Mouse (Mus musculus) right cerebral cortex, postnatal 36 days (tissue): ENCODE measurements around the gene Rsg1.

Source experiments
- DNase-seq, 2 experiments: peaks; one replicate each; pipeline ENCODE4 v3.0.0; 2022; ENCODE audit warnings: low spot score in 2 of 2, mixed read lengths in 1 of 2

Gene Rsg1

DNA sequence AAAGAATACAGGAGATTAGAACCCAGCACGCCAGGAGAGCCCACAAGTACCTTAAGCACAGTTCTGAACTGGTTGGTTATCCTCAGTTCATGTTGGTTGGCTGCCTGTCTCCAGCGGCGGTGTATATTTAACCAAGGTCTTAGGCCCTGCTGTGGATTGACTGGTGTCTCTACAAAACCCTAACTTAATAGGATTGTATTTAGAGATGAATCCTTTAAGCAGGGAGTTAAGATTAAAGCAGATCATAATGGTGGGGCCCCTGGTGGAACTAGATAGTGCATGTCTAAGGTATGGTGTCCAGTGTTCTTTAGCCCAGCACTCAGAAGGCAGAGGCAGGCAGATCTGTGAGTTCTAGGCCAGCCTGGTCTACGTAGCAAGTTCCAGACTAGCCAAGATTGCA is 2.1 kb upstream of the Rsg1 start:
- no peak for DNase-seq

DNA sequence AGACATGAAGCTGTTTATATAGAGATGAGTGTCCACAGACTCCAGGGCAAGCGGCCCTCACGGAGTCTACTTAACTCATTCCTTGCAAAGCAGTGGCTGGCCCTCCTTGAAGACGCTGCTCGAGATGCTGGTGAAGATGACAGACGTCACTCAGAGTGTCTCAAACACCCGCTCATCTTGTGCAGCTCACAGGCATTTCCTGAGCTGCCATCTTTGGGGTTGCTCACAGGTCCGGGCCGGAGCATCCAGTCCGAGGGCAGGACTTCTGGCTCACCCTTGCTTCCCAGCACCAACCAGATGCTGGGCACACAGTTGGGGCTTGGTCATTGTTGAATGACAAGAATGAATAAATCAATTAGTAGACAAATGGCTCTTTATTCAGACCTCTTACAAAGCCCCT is 864 bp upstream of the Rsg1 start:
- DNase-seq: no peak

DNA sequence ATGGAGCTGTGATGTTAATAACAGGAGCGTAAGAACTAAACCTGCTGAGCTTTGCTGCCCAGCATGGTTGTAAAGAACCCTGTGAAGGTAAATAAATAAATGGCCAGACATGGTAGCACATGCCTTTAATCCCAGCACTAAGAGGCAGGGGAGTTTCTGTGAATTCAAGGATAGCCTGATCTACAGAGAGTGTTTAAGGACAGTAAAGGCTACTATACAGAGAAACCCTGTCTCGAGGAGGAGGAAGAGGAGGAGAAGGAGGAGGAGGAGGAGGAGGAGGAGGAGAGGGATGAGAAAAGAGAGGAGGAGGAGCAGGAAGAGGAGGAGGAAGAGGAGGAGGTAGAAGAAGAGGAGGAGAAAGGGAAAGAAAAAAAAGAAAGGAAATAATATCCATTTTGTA is 414 bp upstream of the Rsg1 start:
- no peak for DNase-seq

DNA sequence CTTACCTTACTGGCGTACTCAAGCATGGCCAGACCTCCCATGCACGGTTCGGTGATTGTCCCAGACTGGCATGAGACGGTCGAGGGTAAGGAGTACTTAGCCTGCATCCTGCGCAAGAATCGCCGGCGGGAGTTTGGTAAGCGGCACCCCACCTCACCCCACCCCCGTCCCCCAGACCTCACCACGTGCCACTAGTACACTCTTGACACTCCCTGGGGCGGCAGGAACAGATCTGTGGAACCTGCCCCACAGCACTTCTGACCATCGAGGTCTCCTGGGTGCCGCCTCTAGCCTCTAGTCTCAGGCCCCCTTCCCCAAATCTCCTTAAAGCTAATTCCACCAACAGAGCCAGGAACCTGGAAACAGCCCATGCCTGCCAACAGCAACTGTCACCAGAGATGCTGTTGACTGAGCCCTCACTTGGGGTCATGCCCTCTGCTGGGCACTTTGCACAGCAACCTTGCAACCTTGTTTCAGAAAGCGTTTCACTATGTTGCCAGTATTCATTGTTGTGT is 638 bp downstream of the Rsg1 start:
- no peak for DNase-seq

DNA sequence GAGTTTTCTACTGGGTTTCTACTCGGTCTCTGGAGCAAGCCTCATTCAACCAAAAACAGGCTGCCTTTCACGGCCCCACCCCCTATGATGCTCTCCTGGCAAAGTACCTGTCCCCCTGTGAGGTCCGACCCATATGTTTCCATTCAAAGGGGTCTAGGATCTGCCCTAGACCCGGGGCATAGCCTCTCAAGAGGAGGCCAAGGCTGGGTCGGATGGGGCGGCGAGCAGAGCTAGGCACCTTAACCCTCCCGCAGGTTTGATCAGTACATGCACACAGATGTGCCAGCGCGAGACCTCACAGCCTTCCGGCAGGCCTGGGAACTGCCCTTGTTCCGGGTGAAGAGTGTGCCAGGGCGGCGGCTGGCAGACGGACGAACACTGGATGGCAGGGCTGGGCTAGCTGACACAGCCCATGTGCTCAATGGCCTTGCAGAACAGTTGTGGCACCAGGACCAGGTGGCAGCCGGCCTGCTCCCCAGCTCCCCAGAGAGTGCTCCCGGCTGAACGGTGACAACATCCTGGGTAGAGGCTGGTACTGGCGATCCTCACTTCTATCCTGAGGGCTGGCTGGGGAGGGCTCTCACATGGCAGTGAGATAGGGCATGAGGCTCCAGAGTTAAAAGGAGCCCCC is 5.9 kb downstream of the Rsg1 start:
- DNase-seq: no peak

DNA sequence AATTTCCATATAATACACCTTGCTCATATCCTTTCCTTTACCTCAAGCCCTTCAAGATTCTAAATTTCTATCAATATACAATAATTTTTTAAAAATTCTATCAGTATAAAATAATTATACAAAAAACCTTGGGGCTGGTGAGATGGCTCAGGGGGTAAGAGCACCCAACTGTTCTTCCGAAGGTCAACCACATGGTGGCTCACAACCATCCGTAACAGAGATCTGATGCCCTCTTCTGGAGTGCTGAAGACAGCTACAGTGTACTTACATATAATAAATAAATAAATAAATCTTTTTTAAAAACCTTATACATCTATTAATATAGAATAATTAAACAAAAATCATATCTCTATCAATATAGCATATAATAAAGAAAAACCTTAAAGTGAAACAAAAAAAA is 8.1 kb downstream of the Rsg1 start:
- DNase-seq: no peak

DNA sequence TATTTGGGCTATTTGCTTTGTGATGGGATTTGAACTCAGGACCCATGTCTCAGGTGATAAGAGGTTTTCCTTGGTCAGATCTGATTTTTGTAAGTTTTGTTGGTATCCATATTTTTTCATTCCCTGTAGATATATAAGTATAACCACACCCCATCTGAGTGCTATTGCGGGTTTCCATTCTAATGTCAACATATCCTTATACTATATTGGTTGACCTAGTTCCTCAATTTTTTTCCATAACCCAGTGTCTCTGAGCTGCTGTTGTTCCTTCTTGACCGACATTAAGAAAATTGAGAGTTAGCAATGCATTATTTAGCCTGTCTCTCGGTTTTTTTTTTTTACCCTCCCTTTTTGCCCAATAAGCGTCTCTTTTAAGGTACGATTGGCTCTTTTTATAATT is 9.0 kb downstream of the Rsg1 start:
- no peak for DNase-seq

DNA sequence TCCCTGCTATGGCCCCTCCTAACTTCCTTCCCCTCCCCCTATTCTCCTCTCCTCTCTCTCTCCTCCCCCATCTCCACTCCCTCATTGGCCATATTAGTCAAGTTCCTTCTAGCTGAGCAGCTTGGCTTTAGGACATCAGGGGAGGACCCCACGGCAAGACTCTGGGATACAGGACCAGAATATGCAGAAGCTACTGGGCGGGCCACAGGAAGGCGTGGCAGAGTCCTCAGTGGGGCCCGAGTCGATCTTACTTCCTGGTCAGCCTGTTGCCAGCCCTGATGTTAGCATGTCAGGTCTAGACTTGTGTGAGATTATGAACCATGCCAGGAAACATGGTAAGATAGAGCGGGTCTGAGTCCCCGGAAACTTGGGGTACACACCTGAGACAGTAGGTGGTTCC is 14.9 kb downstream of the Rsg1 start:
- DNase-seq: no peak

DNA sequence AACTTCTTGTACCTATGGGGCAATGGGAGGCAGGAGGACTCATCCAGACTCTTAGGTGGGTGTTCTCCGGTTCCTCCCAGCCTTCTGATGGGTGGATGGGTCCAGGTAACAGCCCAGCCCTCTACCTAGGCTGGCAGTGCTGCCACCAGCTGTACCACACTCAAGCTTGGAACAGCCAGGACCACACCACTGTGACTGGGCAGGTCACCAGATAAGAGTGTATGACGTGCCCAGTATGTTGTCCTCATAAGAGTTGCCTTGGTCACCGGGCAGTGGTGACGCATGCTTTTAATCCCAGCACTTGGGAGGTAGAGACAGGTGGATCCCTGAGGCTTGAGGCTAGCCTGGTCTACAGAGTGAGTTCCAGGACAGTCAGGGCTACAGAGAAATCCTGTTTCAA is 19.4 kb downstream of the Rsg1 start:
- no peak for DNase-seq

DNA sequence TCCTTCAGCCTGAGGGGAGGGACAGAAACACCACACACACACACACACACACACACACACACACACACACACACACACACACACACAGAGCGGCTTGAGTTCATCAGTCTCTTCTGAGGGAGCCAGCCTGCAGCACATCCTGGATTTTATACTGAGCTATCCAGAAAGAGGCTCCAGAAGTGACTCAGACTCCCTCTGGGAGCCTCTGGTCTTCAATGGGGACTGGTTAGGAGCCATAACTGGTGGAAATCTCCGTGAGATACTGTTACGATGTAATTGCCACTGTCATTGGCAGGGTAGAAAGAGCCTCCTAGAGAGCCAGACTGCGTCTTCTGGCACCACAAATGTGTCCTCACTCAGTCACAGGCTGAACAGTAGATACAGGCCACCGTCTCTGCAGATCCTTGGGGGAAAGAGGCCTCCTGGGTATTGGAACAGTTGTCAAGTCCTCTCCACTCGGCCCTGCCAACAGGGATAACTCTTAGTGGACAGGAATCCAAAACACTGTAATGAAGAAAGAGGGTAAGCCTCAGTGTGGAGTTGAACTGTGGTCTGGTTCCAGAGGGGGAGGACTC is 21.9 kb downstream of the Rsg1 start:
- DNase-seq: no peak

DNA sequence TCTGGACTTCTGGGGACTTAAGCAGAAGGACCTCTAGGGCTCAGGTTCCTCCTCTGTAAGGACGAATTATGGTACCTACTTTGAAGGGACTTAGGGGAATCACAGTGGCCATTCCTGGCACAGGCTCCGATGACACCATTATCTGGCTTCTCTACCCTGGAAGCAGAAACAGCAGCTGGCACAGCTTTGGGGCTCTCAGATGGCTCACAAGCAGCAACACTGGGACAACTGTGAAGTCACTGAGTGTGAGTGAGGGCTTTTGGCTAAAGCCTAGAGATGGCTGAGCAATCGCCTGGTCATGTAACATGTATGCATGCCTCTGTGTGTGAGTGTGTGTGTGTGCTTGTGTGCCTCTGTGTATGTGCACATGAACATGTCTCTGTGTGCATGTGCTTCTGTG is 23.1 kb downstream of the Rsg1 start:
- no peak for DNase-seq

DNA sequence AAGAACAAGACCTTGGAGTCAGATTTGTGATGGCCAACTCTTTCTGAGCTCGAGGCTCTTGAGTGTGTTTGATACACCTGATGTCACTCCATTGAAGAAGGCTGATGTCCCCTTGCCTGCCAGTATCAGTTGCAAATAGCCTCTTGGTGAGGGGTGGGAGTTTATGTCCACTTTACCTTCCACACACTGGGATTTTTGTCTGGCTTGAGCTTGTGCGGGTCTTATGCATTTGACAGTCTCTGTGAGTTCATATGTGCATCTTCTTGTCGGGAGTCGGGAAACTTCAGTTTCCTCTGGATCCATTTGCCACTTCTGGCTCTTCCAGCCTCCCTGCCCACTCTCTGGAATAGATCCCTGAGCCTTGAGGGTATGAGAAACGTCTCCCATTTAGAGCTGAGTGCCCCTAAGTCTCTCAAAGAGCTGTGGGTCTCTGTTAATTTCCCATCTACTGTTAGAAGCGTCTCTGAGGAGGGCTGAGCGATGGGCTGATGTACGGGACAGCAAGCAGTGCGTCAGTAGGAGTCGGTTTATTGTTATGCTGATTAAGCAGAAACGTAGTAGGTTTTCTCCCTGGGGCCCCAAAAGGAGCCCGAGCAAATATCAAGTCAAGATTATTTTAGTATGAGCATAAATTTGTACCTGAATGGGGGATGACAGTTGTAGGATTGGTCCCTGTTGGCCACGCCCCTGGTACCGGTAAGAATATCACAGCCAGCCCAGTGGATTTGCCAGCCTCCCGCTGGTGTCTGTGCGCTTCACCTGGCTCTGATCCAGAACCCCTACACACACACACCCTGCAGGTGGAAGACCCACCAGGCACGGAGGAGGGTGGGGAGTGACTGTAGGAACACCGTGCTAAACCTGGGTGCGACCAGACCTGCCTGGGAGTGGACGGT is 25.0 kb downstream of the Rsg1 start:
- no peak for DNase-seq

DNA sequence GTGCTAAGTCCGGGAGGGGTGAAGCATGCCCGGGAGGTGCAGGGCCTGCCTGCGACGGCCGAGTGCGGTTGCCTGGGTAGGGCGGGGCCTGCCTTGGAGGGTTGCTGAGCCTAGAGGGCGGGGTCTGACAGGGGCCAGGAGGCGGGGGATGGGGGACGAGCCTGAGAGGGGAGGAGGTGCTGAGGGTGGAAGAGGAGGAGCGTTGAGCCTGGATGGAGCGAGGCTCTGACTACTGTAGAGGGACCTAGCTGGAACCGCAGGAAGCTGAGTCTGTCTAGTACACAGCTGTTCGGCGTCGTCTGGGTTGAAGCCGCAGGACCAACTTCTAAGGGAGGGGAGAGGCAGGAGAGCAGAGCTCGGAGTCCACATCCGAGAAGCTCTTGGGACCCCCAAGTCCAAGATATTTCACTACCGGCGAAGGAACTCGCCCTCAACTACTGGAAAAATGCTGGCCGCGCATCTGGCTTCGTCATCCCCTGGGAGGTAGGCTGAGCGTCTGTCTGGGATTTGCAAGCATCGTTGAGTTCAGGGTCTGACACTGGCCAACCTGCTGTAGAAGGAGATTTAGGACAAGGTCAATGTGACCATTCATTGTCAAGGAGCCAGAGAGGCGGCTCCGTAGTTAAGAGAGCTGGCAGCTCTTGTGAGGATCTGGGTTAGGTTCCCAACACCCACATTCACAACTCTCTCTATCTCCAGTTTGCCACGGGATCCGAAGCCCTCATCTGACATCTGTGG is 25.8 kb downstream of the Rsg1 start, which contains the start of gene Arhgef19:
Gene Arhgef19, plus strand, starts transcription at position 112 of the 738 bp plus-strand sequence.
- peak in 1 of 2 experiments; percentile 37 for DNase-seq

DNA sequence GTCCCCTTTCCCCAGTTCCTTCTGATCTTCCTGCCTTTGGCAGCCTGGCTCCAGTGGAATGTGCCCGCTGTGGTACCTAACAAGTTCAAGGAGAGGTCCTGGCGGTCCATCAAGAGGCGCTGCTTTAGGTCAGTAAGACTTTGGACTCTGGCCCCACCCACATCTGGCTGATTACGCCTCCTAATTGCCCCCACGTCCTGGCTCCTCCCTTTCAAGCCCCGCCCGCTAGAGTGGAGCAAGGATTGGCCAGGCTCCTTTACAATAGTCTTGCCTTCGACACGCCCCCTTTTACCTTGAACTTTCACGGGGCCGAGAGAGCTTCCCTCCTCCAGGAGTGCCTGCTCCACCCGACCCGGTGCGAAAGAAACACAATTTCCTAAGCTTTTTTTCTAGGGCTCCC is 26.9 kb downstream of the Rsg1 start:
- DNase-seq: no peak

DNA sequence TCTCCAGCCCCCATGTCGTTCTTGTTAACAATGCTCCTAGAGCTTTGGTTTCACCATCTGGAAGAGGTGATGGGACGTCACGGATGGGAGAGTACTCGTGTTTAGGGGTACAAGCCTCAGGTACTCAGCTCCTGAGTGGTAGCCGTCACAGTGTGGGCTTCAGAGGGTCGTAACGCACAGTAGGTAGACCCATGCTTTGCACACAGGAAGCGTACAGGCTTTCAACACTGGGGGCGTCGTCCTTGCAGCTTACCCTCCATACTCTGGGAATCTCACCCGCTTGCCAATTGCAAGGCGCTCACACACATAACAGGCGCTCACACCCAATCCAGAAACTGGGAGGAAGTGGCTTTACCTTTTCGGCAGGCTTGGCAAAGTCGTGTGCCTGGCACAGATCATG is 28.1 kb downstream of the Rsg1 start:
- no peak for DNase-seq

DNA sequence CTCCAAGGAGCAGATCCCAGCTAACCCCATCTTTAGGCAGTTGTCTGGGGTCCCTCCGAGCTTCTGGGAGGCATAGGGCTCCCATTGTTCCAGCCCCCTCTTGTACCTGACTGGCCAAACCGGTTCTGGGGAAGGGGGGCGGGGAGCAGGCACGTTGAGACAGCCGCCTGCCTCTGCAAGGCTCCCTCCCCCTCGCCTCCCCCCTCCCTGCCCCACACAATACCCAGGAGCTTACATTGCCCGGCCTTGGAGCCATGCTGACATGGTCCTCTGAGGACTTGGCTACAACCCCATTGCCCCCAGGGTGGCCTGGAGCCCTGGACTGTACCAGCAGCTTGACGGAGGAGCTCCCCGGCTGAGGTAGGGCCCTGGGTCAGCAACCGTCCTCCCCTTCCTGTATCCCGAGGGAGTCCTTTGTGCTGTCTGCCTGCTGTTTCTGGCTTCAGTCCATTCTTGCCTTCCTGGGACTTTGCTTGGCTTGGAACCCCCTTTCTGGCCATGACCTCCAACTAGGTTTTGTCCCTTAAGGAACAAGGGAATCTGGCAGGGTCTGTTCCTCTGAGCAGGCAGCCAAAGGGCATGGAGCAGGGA is 29.0 kb downstream of the Rsg1 start:
- peak; percentile 22 to 26 for DNase-seq

DNA sequence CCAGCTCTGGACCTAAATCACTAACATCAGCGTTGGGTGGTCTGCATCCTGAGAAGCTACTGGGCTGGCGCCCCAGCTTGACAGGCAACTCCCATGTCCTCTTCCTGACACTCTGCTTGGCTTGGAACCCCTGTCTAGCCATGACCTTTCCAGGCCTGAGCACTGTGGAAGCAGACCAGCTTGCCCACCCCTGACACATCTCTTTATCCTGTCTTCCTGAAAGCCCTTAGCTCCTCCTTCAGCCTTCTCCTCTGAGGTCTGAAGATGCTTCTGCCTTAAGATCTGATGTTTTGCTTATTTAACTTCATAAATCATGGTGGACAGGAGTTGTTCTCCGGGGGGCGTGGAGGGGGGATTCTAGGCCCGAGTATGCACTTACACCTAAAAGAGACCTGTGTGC is 29.9 kb downstream of the Rsg1 start:
- no peak for DNase-seq

DNA sequence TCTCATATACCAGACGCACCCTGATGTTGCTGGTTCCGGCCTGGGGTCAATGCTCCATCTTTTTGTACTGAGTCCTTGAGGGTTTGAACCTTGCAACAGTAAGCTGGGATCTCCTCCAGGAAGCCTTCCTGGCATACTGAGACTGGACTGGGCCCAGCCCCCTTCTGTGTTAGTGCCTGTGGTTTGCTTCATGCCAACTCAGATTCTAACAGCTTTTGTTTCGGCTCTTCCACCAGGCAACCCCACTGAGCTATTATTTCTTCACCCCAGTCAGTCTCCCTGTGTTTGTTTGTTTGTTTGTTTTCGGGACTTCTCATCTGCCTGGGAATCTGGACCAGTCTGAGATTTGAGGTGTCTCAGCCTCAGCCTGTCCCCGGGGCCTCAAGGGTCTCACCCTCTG is 30.6 kb downstream of the Rsg1 start:
- no peak for DNase-seq

DNA sequence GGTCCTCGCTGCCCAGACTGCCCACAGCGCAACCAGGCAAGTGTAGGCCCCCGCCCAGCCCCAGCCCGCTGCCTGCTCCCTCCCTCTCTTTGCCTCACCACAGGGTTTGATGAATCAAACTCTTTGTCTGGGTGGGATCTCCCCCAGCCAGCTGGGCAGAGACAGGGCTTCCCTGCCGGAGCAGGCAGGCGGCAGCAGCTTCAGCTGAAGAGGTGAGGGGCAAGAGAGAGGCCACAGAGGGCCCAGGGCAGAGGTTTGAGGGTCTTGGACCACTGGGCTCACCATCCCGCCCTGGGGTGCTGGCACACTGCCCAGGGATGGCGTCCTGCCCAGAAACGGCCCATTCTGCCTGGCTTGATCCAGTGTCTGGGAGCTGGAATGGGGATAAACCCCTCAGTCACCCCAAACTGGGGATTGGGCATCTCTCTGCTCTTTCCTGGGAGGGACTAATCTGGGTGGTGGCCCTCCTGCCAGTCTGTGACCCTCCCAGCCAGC is 31.2 kb downstream of the Rsg1 start:
- DNase-seq: peak; percentile 30 to 59

DNA sequence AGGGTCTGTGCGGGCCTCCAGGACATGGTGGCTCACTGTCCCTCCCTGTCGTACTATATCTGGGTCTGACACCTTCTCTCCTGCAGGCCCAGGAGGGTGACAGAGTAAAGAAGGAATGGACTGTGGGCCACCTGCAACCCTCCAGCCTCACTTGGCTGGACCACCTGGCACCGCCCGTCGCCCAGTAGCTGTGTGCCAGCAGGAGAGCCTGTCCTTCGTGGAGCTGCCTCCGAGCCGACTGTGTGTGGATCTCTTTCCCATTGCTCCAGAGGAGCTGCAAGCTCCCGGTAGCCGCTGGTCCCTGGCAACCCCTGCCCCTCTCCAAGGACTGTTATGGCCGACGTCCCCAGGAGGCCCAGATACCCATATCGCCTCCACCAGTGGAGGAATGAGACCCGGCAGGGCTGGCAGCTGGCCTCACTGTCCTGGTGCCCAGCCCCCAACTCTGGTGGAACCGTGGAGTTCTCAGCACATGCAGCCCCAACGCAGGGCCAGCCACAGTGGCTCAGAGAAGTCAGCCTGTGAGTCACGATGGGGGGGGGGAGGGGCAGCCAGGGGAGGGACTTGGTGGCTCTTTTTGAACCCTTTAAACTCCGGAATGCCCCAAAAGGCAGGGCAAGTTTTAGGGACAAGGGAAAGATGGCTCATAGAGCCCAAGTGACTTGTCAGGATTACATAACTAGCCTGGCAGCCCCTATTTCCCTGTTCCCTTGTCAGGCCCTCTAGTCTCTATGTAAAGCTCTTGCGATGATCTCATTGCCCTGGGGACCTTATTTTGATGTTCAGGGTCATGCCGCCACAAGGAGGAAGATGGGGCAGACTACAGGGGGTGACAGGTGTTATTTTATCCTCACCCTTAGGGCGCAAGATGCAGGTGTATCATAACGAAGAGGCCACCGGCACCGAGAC is 32.6 kb downstream of the Rsg1 start:
- DNase-seq: no peak

DNA sequence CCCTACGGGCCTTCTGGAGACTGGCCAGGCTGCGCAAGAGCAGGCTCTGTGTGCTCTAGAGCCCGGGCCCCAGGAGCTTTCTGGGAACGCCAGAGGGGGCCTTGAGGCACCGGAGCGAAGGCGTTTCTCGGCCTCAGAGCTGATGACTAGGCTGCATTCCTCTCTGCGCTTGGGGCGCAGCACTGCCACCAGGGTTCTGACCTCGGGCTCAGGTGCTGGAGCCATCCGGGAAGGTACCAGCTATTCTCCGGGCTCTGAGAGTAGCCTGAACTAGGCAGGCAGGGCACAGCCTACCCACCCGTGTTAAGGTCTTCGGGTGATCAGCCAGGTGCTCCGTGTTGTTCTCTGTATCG is 33.2 kb downstream of the Rsg1 start:
- no peak for DNase-seq
